Mouse (Mus musculus): ENCODE results near the gene Lhx2.

Lhx2 gene

DNA sequence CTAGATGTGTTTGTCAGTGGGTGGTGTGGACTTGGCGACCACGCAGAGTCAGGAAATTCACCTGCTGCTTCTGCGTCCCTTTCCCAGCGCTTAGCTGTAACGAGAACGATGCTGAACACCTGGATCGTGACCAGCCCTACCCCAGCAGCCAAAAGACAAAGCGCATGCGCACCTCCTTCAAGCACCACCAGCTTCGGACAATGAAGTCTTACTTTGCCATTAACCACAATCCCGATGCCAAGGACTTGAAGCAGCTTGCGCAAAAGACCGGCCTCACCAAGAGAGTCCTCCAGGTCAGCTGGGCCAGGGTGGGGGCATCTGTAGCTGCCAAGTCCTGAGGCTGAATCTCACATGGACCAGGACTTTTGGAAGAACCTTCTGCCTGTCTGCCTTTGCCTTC, 20.7 kb downstream of the Lhx2 start:
- DNase-seq: no peak

DNA sequence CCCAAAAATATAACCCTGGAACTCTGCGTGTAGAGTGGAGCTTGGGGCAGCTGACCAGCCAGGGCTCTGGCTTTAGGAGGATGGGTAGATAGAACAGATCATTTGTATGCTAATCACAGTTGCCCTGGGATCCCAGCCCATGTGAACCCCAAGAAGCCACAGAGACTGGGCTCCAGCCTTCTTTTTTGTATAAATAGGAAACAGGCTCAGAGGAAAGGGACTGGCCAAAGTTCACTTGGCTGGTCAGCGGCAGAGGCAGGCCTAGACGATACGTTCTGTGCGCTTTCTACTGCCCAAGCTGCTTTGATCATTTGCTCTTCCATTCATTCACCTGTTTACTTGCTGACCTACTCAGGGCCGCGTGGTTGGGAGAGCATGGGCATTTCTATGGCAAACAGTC, 27.1 kb downstream of the Lhx2 start:
- no peak for DNase-seq

DNA sequence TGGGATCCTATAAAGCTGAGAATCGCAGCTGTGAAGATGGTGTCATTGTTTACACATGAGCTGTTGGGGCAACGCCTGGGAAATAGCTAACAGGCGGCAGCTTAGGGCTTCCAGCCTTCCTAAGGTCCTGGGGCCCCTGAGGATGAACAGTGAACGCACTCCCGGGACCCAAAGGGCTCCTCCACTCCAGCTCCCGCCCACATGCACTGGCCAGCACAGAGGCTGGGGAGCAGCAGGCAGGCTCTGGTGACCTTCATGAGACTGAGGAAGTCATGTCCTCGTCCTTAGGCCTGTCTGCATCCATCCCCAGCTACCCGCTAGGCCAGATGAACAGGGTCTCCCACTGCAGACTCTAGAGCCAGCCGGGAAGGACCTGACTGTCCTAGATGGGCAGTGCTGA, 27.9 kb downstream of the Lhx2 start:
- no peak for DNase-seq

- no peak for DNase-seq
Measured at GRCm38 (mm10) chr2:38367852-38368251, 28.8 kb downstream of the Lhx2 start.

DNA sequence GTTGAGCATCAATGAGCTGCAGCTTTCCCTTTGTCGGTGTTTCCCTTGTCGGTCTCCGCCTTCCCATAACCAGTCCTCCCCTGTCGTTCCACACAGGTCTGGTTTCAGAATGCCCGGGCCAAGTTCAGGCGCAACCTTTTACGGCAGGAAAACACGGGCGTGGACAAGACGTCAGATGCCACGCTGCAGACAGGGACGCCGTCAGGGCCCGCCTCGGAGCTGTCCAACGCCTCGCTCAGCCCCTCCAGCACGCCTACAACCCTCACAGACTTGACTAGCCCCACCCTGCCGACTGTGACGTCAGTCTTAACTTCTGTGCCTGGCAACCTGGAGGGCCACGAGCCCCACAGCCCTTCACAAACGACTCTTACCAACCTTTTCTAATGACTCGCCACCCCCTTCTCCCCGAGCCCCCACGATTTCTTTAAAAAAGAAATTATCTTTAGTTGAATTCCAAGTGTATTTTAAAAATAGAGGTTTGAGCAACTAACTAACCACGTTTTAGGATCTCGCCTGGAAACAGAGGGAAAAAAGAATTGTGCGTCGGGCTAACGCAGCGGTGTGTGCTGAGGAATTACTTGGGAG, 29.8 kb downstream of the Lhx2 start:
- peak; percentile 39 to 48 for DNase-seq

- peak; percentile 78 to 83 for DNase-seq
Measured at GRCm38 (mm10) chr2:38375606-38376304, 36.7 kb downstream of the Lhx2 start.

DNA sequence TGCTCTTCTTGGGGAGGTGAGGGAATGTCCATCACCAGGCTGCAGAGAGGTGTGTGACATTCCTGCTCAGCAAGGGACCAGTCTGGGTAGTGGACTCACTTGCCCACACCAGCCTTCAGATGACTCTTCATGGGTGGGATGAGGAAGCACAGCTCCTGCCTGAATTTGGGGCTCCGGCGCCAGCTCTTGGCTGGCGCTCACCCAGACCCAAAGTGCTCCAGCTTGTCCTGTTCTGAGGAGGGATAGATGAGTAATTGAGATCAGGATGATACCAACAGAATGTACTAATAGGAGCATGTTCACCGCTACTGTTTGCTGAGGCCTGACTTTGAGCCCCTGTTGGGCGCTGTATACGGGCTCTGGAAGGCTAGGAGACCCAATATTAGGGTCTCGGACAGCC, 38.2 kb downstream of the Lhx2 start:
- peak in 1 of 2 experiments; percentile 22 for DNase-seq

DNA sequence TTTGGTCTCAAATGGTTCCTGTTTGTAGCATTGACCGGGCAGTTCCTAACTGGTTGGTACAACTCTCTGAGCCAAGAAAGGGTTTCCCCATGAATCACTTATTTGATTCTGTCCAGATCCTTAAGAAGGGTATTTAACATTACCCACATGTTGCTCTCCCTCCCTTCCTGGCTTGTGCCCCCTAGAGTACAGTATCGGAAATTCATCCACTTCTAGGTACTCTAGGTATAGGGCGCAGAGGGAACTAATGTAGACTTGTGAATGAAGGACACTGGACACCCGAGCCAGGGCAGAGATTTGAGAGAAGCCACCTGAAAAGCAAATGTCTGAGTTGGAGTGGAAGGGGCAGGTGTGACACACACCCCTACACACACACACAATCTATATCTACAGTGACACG, 39.3 kb downstream of the Lhx2 start:
- peak in 1 of 2 experiments; percentile 57 for DNase-seq

DNA sequence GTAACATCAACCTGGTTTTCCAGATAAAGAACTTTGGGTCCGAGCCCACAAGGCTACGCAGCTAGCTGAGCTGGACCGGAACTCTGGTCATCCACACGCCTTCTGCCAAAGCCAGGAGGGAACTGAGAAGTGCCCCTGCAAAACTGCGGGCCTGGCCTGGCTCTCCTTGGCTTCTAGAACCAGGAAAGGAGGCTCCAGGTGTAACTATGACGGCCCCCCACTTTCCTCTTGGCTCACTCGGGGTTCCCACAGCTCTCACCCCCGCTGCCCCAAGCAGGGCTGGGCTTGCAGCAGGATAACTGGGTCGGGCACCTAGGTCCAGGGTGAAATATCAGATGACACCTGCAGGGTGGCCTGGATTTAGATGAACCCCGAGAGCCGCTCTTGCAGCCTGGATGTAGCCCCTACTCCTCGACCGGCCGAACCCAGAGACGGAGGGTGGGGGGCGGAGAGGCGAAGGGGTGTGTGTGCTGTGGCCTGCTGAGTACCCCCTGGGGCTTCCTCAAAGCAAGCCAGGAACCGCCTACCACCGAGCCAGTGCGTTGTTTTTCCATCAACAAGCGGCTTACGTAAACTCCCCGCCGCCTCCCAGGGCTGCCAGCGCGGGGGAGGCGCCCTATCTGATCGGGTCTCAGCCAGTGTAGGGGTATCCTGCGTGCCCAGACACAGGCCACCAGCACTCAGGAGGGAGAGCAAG, 39.9 kb downstream of the Lhx2 start:
- peak; percentile 44 to 51 for DNase-seq

- peak in 1 of 2 experiments; percentile 51 for DNase-seq
Measured at GRCm38 (mm10) chr2:38379546-38379870, 40.4 kb downstream of the Lhx2 start.

DNA sequence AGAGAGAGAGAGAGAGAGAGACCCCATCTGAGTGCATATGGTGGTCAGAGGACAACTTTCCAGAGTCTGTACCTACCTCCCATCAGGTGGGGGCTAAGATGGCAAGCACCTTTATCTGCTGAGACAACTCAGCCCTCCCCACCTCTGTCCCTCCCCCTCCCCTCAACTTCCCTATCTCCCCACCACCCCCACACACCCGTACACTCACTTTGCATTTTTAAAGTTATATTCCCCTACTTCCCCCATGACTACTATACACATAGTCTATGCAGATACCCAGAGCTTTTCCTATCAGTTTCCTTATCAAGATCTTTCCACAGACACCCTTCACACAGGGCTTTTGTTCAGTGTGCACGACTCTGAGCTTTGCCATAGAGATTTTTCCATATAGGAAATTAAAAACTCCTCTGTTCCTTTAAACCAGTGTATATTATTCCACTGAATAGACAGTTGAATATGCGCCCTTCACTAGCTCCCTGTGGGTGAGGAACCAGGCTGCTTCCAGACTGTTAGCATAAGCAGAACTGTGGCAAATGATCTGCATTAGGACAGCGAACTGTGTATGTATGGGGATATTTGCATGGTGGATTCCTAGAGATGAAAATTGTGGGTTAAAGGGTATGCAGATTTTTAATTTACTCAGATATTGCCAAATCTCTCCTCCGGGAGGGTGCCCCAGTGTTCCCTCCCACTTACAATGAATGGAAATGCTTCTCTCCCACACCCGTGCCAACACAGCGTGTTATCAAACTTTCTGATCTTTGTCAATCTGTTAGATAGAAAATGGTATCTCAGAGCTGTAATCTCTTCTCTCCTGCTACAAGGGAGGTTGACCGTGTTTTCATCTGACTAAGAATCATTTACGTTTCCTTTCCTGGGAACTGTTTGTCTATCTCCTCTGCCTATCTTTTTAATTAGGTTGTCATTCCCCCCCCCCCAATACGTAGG, 41.3 kb downstream of the Lhx2 start:
- DNase-seq: no peak

- DNase-seq: no peak
Measured at GRCm38 (mm10) chr2:38387568-38388262, 48.6 kb downstream of the Lhx2 start.

- DNase-seq: peak; percentile 58 to 65
Measured at GRCm38 (mm10) chr2:38394977-38395868, 56.1 kb downstream of the Lhx2 start.

DNA sequence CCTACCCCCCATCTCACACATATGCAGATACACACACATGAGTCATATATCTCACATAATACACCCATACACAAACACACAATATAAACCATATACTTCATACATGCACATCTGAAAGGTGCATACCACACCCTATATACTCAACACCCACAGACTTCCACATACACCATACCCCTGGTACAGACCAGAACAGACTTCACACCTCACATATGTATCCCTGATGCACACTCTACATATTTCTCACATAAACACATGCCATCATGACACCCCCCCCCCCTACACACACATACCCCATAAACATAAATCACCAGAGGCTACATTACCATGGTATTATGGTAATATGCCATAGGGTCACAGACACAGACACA, 56.8 kb downstream of the Lhx2 start:
- no peak for DNase-seq

DNA sequence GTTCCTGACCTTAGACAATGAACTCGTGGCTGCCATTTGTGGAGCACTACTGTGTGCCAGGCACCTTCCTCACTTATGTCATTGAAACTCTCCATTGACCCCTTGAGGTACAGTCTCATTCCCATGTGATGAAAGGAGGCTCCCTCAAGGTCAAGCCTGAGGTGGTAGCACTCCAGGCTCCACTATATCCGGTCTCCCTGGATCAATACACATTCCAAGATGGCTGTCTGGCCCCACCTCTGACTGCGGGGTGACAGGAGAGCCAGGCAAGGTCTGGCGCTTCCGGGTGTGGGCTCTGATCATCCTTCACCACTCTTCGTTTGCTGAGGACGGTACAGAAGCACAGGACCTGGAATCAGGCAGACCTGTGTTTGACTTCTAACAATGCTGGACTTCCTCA, 58.2 kb downstream of the Lhx2 start:
- no peak for DNase-seq

DNA sequence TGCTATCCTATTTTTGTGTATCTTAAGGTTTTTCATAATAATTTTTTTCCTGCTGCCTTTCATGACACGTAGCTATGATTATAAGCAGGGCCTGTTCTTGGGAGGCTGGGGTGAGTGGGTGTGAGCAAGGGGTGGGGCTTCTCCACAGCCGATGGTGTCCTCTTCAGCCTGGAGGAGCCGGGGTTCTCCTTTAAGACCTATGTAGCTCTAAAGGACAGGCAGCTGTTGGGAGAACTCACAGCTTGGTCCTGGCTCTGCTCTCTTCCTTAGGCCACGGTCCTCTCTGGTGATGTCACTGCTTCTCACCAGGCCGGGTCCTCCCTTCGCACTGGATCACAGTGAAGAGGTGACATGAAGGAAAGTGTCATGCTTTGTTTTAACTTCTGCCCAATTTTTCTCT, 58.8 kb downstream of the Lhx2 start:
- no peak for DNase-seq

GRCm38 (mm10) chr2:38402611-38403010, 63.5 kb downstream of the Lhx2 start:
- DNase-seq: no peak

DNA sequence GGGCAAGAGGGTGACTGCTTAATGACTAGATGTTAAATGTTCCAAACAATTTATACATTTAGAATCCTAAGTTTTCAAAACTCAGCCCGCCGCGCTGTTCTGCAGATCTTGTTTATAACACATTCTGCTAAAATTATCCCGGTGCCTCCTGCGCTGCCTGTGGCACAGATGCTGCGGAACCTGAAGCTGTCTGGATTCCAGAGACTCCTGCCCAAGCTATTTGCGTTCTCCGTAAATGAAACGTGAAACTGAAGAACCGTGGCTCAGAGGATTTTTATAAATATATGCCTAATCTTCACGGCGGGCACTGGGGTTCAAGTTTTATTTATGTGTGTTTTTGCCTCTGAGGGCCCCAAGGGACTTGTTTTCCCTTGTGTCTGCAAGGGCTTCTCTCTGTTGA, 64.2 kb downstream of the Lhx2 start:
- no peak for DNase-seq

DNA sequence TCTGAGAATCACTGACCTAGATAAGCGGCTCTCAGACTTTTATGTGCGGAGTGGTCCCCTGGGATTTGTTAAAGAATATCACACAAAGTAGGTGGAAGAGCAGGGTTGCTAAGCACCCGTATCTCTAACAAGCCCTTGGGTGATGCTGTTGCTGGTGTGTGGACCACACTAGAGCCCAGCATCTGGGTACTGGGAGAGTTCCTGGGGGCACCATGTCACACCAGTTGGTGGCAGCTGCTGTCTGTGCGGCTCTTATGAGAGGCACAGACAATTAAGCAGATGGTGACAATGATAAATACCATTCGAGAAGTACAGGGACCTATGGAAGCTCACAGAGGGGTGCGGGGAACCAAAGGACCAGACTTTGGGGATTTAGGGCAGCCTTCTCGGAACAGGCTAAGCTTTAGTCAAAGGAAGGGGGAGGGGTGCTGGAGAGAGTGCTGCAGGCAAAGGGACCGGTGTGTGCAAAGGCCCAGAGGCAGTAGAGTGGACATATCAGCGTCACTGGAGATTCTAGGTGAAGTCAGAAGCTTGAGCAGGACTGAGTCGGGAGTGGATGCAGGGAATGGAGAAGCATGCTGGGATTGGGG, 65.0 kb downstream of the Lhx2 start:
- no peak for DNase-seq

GRCm38 (mm10) chr2:38405356-38405755, 66.3 kb downstream of the Lhx2 start:
- DNase-seq: no peak

GRCm38 (mm10) chr2:38409309-38409708, 70.2 kb downstream of the Lhx2 start:
- DNase-seq: no peak
